Mouse (Mus musculus) limb, embryonic 13.5 days (tissue): Measurements from ENCODE around the gene Fnbp1. TPM values are rescaled to one million over a fixed set of nuclear protein-coding genes. Genes with fewer than 3 reads are reported as not detected.

Experiments
- ATAC-seq: fragments of 200-750 bp; cut with Nextera tagmentation; 2 replicates; pipeline ENCODE4 v1.8.0; 2017; ENCODE audit warnings: low read depth, moderate number of reproducible peaks, moderate TSS enrichment; ENCODE audit not compliant: low FRiP score
- H3K27ac ChIP-seq: fragments of 300-500 bp; sonication (generic); 2 replicates; pipeline ENCODE4 v1.5.1; 2015; ENCODE audit warnings: inconsistent platforms, mild to moderate bottlenecking, moderate library complexity
- H3K27me3 ChIP-seq: fragments of 300-500 bp; sonication (generic); 2 replicates; pipeline ENCODE4 v1.6.1; 2015; ENCODE audit warnings: mild to moderate bottlenecking, inconsistent platforms
- H3K36me3 ChIP-seq: fragments of 300-500 bp; sonication (generic); 2 replicates; pipeline ENCODE4 v1.6.1; 2015; ENCODE audit warnings: inconsistent platforms, mild to moderate bottlenecking, moderate library complexity
- H3K4me1 ChIP-seq: fragments of 300-500 bp; sonication (generic); 2 replicates; pipeline ENCODE4 v1.6.1; 2015; ENCODE audit warnings: inconsistent platforms
- H3K4me2 ChIP-seq: fragments of 300-500 bp; sonication (generic); replicated peaks from 2 replicates; pipeline ENCODE4 v1.6.1; 2015; ENCODE audit warnings: inconsistent platforms, mild to moderate bottlenecking, moderate library complexity
- H3K4me3 ChIP-seq: fragments of 300-500 bp; sonication (generic); 2 replicates; pipeline ENCODE4 v1.5.1; 2015; ENCODE audit warnings: moderate library complexity, mild to moderate bottlenecking, inconsistent platforms
- H3K9ac ChIP-seq: fragments of 300-500 bp; sonication (generic); 2 replicates; pipeline ENCODE4 v1.6.1; 2015; ENCODE audit warnings: mild to moderate bottlenecking, inconsistent platforms
- H3K9me3 ChIP-seq: fragments of 300-500 bp; sonication (generic); 2 replicates; pipeline ENCODE4 v1.6.1; 2016; ENCODE audit warnings: inconsistent platforms
- WGBS: fragments of 180-500 bp; shearing (Covaris S2); methylation state at CpG from one replicate; pipeline ENCODE4 v1.1.7; 2015; 5-methylcytosine and 5-hydroxymethylcytosine counted together
- polyA plus RNA-seq: library from polyadenylated mRNA; unstranded; fragments of >200 nt; fragmentation: Nextera tagmentation; extraction: Ambion mirVana; gene quantifications from 2 replicates; pipeline ENCODE4 v1.2.1, GENCODE M21; 2015

Gene Fnbp1
- polyA plus RNA-seq, 1 experiment from 2014 or later, result 24.5 TPM

DNA sequence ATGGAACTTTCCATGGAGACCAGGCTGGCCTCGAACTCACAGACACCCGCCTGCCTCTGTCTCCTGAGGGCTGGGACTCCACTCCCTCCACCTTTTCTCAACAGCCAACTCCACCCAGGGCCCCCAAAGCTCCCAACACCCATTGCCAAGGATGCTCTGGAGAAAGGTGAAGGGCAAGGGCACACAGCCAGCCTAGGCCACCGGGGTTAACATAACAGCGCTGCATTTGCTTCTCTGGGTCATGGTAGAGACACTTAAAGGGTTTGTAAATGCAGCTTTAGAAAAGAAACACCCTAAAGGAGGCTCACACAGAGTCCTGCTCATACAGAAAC is 72.7 kb downstream of the Fnbp1 start:
- Histone ChIP-seq H3K4me3 (no peak overlapping the region), H3K4me2 (no peak overlapping the region)
- WGBS, result 84% methylated on average over 4 of the region's 4 CpGs

GRCm38 (mm10) chr2:31068246-31069113 is 73.3 kb downstream of the Fnbp1 start:
- Histone ChIP-seq H3K4me1 (peaks cover 21% of the 10 kb centered on the region), H3K4me2 (peak overlapping the region; percentile 37; the same call in 1 of the 2 replicates), H3K36me3 (peaks cover 22% of the 10 kb centered on the region), H3K27ac (peak overlapping the region; percentile 89), H3K4me3 (no peak overlapping the region), H3K9ac (no peak overlapping the region), H3K27me3 (no peaks in the 10 kb centered on the region), H3K9me3 (peaks cover 5% of the 10 kb centered on the region; the same call in 1 of the 2 replicates)
- 20% methylated on average over 13 of the region's 13 CpGs for WGBS
- ATAC-seq, result peak; percentile 71; the same call in 1 of the 2 replicates

More for the DNA sequence above, 72.7 kb downstream of the Fnbp1 start:
- Histone ChIP-seq H3K36me3 (peaks cover 28% of the 10 kb centered on the region), H3K9me3 (peaks cover 5% of the 10 kb centered on the region; the same call in 1 of the 2 replicates), H3K27me3 (no peaks in the 10 kb centered on the region), H3K9ac (no peak overlapping the region), H3K4me1 (peaks cover 21% of the 10 kb centered on the region), H3K27ac (peak overlapping the region; percentile 89)
- 0 out of 2 replicates have a peak, but pooled peaks have one; percentile 3 for ATAC-seq

DNA sequence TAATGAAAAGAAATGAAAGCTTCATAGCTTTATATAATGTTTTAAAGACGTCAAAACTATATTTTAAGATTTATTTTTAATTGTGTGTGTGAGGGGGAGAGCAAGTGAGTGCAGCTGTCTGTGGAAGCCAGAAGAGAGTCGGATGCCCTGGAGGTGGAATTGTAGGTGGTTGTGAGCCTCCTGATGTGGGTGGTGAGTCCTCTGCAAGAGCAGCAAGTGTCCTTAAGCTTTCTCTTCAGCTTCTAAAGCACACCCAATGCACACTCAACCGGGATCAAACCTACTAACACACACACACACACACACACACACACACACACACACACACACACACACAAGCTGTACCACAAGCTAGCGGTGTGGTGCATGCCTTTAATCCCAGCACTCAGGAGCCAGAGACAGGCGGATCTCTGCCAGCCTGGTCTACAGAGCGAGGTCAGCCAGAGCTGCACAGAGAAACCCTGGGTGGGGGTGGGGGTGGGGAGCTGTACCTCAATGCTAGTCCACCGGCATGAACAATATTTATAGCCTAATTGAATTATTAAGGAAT is 74.0 kb downstream of the Fnbp1 start:
- H3K36me3 ChIP-seq, result peaks cover 14% of the 10 kb centered on the region
- 58% methylated on average over 7 of the region's 7 CpGs for WGBS
- no peak for ATAC-seq

GRCm38 (mm10) chr2:31067059-31067595 is 74.7 kb downstream of the Fnbp1 start:
- no peak overlapping the region for H3K27ac ChIP-seq
- H3K9ac ChIP-seq, result 0 out of 2 replicates have a peak overlapping the region, but pooled peaks have one; percentile 14
- no peak overlapping the region for H3K4me2 ChIP-seq
- H3K36me3 ChIP-seq, result peaks cover 8% of the 10 kb centered on the region
- no peak for ATAC-seq
- no peaks in the 10 kb centered on the region for H3K27me3 ChIP-seq
- H3K4me3 ChIP-seq, result no peak overlapping the region
- H3K4me1 ChIP-seq, result peaks cover 21% of the 10 kb centered on the region
- H3K9me3 ChIP-seq, result no peaks in the 10 kb centered on the region
- WGBS, result 86% methylated on average over 13 of the region's 13 CpGs

More for the DNA sequence above, 74.0 kb downstream of the Fnbp1 start:
- Histone ChIP-seq H3K4me3 (no peak overlapping the region), H3K27ac (peak overlapping the region; percentile 89), H3K4me2 (no peak overlapping the region), H3K27me3 (no peaks in the 10 kb centered on the region), H3K4me1 (peaks cover 21% of the 10 kb centered on the region), H3K9ac (no peak overlapping the region), H3K9me3 (peaks cover 5% of the 10 kb centered on the region; the same call in 1 of the 2 replicates)

DNA sequence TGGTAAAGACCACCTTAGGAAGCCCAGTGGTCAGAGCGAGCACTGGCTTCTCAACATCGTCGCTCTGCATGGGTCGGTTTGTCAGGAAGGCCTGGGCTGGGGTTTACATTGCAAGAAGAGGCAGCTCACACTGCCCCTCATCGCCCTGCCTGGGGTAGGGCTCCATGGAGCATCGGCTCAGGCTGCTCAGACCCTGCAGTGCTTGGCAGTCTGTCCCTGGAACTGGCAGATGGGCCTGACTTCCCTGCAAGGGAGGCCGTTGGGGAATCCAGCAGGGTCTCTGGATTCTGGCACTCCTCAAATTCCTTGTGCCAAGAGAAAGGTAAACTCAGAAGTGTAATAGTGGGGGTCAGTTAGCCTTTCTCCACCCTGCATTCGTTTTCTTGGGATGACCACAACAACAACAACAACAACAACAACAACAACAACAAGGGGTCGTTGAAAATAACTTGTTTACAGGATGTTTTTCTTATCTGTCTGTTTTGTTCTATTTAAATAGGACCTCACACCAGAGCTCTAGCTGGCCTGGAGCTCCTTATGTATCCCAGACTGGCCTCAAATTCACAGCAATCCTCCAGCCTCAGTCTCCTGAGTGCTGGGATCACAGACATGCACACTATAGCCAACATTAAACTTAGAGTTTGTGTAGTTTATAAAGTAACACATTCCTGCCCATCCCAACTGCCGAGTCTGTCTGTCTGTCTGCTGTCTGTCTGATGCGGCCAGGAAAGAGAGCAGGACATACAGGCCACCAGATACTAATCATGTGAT is 75.6 kb downstream of the Fnbp1 start:
- ATAC-seq, result no peak
- H3K4me1 ChIP-seq, result peaks cover 21% of the 10 kb centered on the region
- no peaks in the 10 kb centered on the region for H3K27me3 ChIP-seq
- H3K27ac ChIP-seq, result no peak overlapping the region
- 73% methylated on average over 11 of the region's 11 CpGs for WGBS
- no peak overlapping the region for H3K4me3 ChIP-seq
- H3K9ac ChIP-seq, result peak overlapping the region; percentile 14; the same call in 1 of the 2 replicates
- H3K36me3 ChIP-seq, result peaks cover 7% of the 10 kb centered on the region; the same call in 1 of the 2 replicates
- no peaks in the 10 kb centered on the region for H3K9me3 ChIP-seq
- no peak overlapping the region for H3K4me2 ChIP-seq

GRCm38 (mm10) chr2:31061868-31062628 is 79.8 kb downstream of the Fnbp1 start:
- Histone ChIP-seq H3K4me1 (peaks cover 3% of the 10 kb centered on the region; the same call in 1 of the 2 replicates), H3K27me3 (no peaks in the 10 kb centered on the region), H3K36me3 (peaks cover 22% of the 10 kb centered on the region), H3K9ac (no peak overlapping the region), H3K4me3 (no peak overlapping the region), H3K4me2 (no peak overlapping the region), H3K27ac (no peak overlapping the region), H3K9me3 (no peaks in the 10 kb centered on the region)
- 89% methylated on average over 10 of the region's 10 CpGs for WGBS
- no peak for ATAC-seq

GRCm38 (mm10) chr2:31060787-31061730 is 80.7 kb downstream of the Fnbp1 start:
- 90% methylated on average over 28 of the region's 28 CpGs for WGBS
- no peak for ATAC-seq
- Histone ChIP-seq H3K4me3 (no peak overlapping the region), H3K9me3 (no peaks in the 10 kb centered on the region), H3K4me1 (no peaks in the 10 kb centered on the region), H3K27me3 (no peaks in the 10 kb centered on the region), H3K9ac (no peak overlapping the region), H3K27ac (no peak overlapping the region), H3K4me2 (no peak overlapping the region), H3K36me3 (peaks cover 32% of the 10 kb centered on the region)

GRCm38 (mm10) chr2:31060271-31060670 is 81.5 kb downstream of the Fnbp1 start:
- Histone ChIP-seq H3K27ac (no peak overlapping the region), H3K36me3 (peaks cover 40% of the 10 kb centered on the region), H3K4me1 (no peaks in the 10 kb centered on the region), H3K4me3 (no peak overlapping the region), H3K9me3 (no peaks in the 10 kb centered on the region), H3K4me2 (no peak overlapping the region), H3K9ac (no peak overlapping the region), H3K27me3 (no peaks in the 10 kb centered on the region)
- no peak for ATAC-seq
- WGBS, result 93% methylated on average over 1 of the region's 1 CpGs

- ATAC-seq, result no peak
- no peak overlapping the region for H3K9ac ChIP-seq
Observed at GRCm38 (mm10) chr2:31058443-31058842, 83.4 kb downstream of the Fnbp1 start.

GRCm38 (mm10) chr2:31057549-31058177 is 84.1 kb downstream of the Fnbp1 start:
- H3K9me3 ChIP-seq, result no peaks in the 10 kb centered on the region
- ATAC-seq, result no peak
- no peaks in the 10 kb centered on the region for H3K27me3 ChIP-seq
- H3K4me1 ChIP-seq, result no peaks in the 10 kb centered on the region
- no peak overlapping the region for H3K27ac ChIP-seq
- H3K4me3 ChIP-seq, result no peak overlapping the region
- no peak overlapping the region for H3K9ac ChIP-seq
- WGBS, result 88% methylated on average over 6 of the region's 6 CpGs
- no peak overlapping the region for H3K4me2 ChIP-seq
- peaks cover 62% of the 10 kb centered on the region for H3K36me3 ChIP-seq

More at GRCm38 (mm10) chr2:31058443-31058842, 83.4 kb downstream of the Fnbp1 start:
- no peaks in the 10 kb centered on the region for H3K9me3 ChIP-seq
- no peak overlapping the region for H3K27ac ChIP-seq
- no peaks in the 10 kb centered on the region for H3K27me3 ChIP-seq
- whole genome bisulfite sequencing, result 92% methylated on average over 4 of the region's 4 CpGs
- no peak overlapping the region for H3K4me2 ChIP-seq
- peaks cover 56% of the 10 kb centered on the region for H3K36me3 ChIP-seq
- H3K4me3 ChIP-seq, result no peak overlapping the region
- H3K4me1 ChIP-seq, result no peaks in the 10 kb centered on the region
